Mouse (Mus musculus) right cerebral cortex, postnatal 14 days (tissue): ENCODE data around the gene Adgrb2.

ENCODE experiments used
- DNase-seq: peaks from one replicate; pipeline ENCODE4 v3.0.0; 2022

Gene Adgrb2

DNA sequence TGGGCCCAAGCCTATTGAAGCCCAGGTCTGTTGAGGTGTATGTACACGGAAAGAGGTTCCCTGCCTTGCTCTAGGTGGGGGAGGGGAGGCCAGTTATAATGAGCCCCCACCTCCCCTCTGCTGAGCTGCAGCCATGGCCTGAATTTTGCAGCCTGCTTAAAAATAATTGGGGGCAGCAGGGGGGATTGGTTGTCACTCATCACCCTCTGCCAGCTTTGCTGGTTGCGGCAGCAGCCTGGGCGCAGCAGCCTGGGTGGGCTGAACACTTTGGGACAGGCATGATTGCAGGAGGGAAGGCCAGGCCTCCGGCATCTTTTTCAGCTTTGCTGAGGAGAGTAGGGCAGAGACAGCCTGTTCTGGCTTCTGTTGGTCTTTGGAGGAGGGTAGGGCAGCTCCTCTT is 5.3 kb downstream of the Adgrb2 start:
- DNase-seq = no peak

DNA sequence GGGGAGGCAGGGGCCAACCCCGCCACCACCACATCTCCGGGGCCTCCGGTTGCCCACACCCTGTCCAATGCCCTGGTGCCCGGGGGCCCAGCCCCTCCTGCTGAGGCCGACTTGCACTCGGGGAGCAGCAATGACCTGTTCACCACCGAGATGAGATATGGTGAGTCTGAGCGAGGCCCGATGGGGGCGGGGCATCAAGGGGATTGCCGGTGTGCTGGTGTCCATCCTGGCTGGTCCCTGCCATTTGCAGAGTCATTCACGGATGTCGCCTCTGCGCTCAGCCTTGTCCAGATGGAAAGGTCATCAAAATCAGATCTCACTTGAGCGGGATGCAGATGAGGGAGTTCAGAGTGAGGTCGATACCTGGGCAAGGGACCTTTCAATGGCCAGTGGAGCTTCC is 8.1 kb downstream of the Adgrb2 start:
- DNase-seq = no peak

DNA sequence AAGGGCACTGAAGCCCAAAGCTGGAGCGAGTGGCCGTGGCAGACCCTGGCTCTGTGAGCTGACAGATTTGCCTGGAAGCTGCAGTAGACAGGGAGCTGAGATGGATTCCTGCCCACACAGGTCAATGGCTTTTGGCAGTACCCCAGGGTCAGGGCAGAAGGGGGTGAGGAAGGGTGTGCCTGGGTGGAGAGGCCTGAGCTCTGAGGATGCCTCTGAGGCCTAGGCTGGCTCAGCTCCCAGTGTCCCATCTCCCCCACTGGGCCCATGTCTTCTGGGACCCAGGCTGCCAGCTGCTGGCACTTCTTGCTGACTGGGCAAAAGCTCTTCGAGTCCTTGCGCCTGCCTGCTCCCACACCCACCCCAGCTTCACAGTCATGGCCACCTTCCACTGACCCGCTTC is 8.5 kb downstream of the Adgrb2 start:
- DNase-seq = no peak

DNA sequence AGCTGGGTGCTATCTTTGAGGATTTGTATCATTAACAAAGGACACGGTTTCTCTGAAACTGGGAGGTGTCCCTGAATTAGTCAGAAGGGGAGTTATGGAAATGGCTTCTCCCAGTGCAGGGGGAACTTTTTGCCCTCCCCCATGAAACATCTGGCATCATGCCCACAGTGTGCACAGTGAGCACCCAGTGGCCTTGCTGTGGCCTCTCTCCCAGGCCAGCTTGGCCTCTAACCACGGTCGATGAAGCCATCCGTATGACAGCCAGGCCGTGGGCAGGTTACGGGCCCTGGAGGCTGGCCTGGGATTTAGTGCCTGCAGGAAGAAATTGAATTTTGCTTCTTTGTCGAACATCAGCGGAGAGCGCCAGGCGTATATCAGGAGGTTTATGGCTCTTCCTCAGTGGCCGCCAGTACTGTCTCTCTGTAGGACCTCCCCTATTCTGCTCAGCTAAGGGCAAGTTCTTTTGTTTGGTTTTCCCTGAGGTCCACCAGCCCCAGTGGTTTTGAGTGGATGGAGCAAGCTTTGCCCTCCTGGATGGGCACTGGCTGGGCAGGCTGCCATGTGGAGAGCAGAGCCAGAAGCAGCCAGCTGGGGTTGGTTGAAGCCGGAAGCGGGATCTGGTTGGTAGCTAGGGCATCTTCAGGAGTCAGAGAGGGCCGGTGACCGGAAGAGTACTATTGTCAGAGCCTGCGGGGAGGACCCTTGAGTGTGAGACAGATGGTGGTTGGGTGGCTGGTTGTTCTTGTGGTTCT is 9.4 kb downstream of the Adgrb2 start:
- DNase-seq = peak; percentile 69

DNA sequence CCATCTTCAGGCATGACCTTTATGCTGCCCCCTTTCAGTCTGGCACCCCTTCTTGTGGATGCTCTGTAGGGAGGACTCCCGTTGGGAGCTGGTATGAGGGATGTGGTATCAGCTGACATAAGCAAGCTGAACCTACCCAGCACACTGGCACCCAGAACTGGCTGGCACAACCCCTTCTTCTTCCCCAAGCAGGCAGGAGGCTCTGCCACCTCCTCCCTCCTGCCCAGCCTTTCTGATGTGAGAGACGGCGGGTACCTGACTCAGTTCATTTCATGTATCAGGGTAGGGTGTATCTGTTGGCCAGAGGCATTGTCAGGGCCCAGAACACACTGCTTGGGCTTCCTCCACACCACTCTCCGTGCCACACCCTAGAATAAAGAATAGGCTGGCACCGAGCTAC is 10.1 kb downstream of the Adgrb2 start:
- no peak for DNase-seq

GRCm38 (mm10) chr4:129995255-129995654 is 10.6 kb downstream of the Adgrb2 start:
- no peak for DNase-seq

DNA sequence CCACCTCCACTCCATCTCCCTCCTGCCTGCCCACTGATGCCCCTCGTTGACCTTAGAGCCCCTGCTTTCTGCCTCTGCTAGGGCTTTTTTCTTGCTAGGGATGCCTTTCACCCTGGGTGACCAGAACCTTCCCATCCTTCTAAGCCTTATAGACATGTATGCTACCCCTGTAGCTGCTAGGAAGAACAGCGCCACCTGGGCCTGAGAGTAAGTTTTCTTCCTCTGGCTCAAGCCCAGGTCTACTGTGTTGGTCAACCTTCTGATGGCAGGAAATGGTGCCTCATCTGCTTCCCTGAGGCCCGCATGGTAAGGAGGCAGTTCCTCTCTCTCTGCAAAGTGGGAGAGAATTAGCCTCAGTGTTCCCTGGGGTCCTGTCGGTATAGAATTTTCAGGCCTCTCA is 11.3 kb downstream of the Adgrb2 start:
- DNase-seq = no peak

DNA sequence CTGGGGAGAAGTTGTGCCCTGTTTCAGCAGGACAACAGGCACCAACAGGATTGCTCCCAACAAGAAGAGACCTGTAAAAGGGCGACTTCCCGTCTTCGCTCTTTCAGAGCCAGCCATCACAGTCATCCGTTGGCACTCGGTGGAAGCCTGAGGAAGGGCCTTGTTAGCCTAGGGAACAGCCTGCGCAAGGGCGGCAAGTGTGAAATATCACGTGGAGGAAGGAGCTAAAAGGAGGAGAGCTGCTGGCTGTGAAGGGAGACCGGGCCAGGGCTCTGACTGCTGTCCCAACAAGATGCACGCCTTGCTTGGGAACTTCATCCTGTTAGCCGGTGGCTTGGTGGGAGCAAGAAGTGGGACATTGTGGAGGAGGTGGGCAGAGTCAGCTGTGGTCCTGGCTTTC is 13.5 kb downstream of the Adgrb2 start:
- DNase-seq = no peak

GRCm38 (mm10) chr4:130001710-130002109 is 17.0 kb downstream of the Adgrb2 start:
- DNase-seq = no peak

DNA sequence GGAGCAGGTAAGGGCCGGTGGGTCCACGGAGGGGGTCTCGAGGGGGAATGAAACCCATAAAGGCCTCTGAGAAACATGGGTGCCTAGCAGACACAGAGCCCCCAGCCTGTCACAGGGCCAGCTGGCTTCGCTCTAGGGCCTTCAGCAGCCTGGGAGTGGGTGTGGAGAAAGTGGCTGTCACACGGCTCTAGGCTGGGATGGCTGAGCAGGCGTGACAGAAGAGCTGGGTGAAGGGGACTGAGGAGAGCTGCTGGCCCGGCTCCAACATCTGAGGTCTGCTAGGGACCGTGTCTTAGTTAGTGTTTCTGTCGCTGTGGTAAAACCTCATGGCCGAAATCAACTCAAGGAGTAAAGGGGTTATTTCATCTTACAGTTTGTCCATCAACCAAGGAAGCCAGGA is 17.5 kb downstream of the Adgrb2 start:
- peak; percentile 79 for DNase-seq

- DNase-seq = no peak
These were observed 20.9 kb downstream of the Adgrb2 start for GRCm38 (mm10) chr4:130005593-130005992.

DNA sequence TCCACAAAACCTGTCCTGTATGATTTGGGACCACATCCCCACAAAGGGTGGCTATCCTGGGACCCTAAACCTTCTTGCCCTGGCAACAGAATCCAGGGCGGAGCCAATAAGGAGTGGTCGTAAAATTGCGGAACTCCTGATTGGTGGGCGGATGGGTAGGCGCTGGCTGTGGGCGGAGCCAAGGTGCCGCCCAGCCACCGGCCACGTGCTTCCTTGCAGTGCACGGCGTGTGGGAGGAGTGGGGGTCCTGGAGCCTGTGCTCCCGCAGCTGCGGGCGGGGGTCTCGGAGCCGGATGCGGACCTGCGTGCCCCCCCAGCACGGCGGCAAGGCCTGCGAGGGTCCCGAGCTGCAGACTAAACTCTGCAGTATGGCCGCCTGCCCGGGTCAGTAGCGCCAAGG is 21.9 kb downstream of the Adgrb2 start:
- no peak for DNase-seq

DNA sequence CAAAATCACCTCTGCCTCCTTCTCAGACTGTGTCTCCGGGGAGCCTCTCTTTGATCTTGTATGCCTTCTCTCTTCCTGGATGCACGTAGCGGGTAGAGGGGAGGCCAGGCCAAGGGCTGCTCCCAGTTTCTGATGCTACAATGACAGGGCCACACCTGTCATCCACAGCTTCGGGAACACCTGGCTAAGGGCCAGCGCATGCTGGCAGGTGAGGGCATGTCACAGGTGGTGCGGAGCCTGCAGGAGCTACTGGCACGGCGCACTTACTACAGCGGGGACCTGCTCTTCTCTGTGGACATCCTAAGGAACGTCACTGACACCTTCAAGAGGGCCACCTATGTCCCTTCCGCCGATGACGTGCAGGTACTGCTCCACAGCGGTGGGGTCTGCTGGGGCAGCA is 24.4 kb downstream of the Adgrb2 start:
- no peak for DNase-seq

GRCm38 (mm10) chr4:130010723-130011122 is 26.1 kb downstream of the Adgrb2 start:
- no peak for DNase-seq

- DNase-seq = no peak
These were observed 27.6 kb downstream of the Adgrb2 start for GRCm38 (mm10) chr4:130012234-130012633.

DNA sequence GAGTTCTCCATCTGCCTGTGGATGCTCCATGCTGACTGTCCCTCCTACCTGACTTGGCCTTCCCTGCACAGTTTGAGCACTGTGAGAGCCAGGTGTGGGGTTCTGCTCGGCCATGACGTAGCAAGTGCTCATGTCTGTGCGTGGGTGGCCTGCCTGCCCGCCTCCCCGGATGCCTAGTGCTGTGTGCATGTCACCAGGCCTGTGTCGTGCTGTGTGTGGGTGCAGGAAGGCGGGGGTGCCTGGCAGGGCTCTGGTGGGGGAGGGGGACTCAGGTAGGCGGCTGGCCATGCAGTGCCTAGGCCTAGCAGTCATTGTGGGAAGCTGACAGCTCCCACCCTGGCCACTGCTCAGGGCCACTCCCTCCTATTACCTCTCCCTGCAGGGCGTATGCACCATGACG is 28.4 kb downstream of the Adgrb2 start:
- peak; percentile 67 for DNase-seq

DNA sequence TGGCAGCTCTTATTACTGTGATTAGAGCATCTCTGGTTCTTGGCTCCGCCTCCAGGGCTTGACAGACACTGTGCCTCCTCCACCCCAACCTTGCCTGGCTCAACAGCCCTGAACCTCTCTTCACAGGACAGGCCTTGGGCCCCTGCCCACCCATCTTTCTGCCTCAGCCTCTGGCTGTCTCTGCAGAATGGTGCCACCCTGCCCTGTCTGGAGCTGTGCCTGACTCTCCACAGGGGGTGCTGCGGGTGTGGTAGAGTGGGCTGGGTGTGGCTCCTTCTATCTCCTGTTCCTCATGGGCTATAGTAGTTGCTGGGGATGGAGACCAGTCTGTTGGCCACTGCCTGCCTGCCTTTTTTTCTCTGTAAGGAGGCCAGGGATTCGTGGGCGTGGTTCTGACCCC is 31.3 kb downstream of the Adgrb2 start:
- no peak for DNase-seq

GRCm38 (mm10) chr4:130017036-130017674 is 32.5 kb downstream of the Adgrb2 start:
- DNase-seq = no peak

DNA sequence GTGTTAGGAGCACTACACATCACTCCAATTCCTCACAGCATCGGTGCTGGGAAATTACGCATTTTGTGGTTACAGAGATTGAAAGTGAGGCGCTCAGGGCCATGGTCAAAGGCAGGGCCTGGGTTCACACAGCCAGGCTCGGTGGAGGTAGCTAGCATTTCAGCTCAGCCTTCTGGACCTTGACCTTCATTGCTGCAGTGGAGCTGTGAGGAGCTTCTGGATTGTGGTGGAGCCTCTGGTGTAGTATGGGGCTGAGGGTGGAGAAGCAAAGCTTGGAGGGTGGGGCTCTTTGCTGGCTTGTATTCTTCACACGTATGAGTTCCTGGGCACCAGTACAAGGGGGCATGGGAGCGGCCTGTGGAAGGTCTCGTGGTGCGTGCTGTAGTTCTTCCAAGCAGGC is 38.3 kb downstream of the Adgrb2 start:
- DNase-seq = no peak

GRCm38 (mm10) chr4:130023511-130024231 is 39.0 kb downstream of the Adgrb2 start:
- no peak for DNase-seq

DNA sequence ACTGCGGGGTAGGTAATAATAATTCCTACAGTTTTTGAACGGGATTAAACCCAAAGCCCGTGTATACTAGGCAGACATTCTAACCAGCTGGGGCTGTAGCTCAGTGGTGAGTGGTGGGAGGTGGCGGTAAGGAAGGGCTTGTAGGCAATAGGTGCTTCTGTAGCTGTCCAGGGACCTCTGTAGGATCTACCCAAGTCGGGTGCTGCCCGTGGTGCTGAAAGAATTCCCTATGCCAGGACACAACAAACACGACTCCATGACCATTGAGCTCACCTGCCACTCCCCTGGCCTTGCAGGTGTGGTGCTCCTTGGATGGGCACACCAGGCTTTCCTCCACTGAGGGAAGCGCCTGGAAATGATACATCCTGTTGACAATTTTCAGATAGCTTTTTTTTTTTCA is 40.9 kb downstream of the Adgrb2 start:
- DNase-seq = no peak

- no peak for DNase-seq
These were observed 46.5 kb downstream of the Adgrb2 start for GRCm38 (mm10) chr4:130031146-130031545.

DNA sequence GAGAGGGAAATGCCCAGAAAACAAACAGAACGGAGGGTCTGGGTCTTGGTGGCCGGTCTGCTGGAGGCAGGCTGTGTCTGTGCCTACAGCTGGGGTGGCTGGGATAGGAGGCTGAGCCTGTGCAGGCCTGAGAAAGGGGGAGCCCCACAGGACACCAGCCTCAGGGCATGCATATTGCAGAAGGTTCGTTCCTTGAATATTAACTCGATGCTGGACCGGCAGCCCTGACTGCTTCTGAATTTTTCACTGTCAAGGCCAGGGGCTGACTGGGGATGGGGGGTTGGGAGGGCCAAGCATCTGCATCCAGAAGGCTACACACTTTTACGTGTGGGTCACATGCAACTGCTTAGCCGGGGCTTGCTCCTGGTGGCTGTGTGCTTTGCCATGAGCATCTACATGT is 48.8 kb downstream of the Adgrb2 start:
- DNase-seq = no peak

DNA sequence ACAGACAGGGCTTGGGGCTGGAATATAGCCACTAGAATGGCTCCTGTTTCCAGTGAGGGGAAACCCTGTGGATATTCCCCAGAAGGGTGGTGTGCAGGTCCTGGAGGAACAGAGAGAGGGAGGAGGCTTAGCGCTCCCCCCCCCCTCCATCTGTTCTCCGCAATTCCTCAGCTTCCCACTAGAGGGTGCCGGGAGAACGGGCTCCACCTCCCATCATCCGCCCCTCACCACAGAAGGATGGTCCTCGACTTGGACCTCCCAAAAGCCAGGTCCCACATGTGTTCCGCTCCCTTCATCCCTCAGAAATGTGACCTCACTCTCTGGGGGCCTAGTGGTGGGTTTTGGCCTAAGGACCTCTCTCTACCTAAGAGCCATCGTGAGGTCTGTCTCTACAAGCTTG is 51.4 kb downstream of the Adgrb2 start:
- DNase-seq = no peak
